Mouse (Mus musculus) embryonic facial prominence, embryonic 15.5 days (tissue): ENCODE measurements around the gene Otop3. TPM values are rescaled to one million over a fixed set of nuclear protein-coding genes. Genes with fewer than 3 reads are reported as not detected.
"Not testable (repeated sequence)": the region's sequence is repeated elsewhere in the genome, so short reads cannot be mapped to it uniquely, and the experiment has no call there.

Experiments
- ATAC-seq: fragments of 200-750 bp; cut with Nextera tagmentation; 2 replicates; pipeline ENCODE4 v1.8.0; 2017; ENCODE audit warnings: low read depth, moderate TSS enrichment; ENCODE audit not compliant: insufficient number of reproducible peaks, low FRiP score, low TSS enrichment
- H3K27ac ChIP-seq: fragments of 300-500 bp; sonication (generic); replicated peaks from 2 replicates; pipeline ENCODE4 v1.5.1; 2015; ENCODE audit warnings: mild to moderate bottlenecking, inconsistent platforms
- H3K27me3 ChIP-seq: fragments of 300-500 bp; sonication (generic); 2 replicates; pipeline ENCODE4 v1.6.1; 2015; ENCODE audit warnings: inconsistent platforms
- H3K36me3 ChIP-seq: fragments of 300-500 bp; sonication (generic); 2 replicates; pipeline ENCODE4 v1.6.1; 2015; ENCODE audit warnings: mild to moderate bottlenecking, inconsistent platforms
- H3K4me1 ChIP-seq: fragments of 300-500 bp; sonication (generic); 2 replicates; pipeline ENCODE4 v1.6.1; 2015; ENCODE audit warnings: inconsistent platforms
- H3K4me2 ChIP-seq: fragments of 300-500 bp; sonication (generic); replicated peaks from 2 replicates; pipeline ENCODE4 v1.6.1; 2015; ENCODE audit warnings: mild to moderate bottlenecking, inconsistent platforms
- H3K4me3 ChIP-seq: fragments of 300-500 bp; sonication (generic); replicated peaks from 2 replicates; pipeline ENCODE4 v1.5.1; 2015; ENCODE audit warnings: mild to moderate bottlenecking, inconsistent platforms
- H3K9ac ChIP-seq: fragments of 300-500 bp; sonication (generic); 2 replicates; pipeline ENCODE4 v1.6.1; 2015; ENCODE audit warnings: inconsistent platforms
- H3K9me3 ChIP-seq: fragments of 300-500 bp; sonication (generic); replicated peaks from 2 replicates; pipeline ENCODE4 v1.6.1; 2016; ENCODE audit warnings: inconsistent platforms
- WGBS: fragments of 180-500 bp; shearing (Covaris S2); methylation state at CpG from one replicate; pipeline ENCODE4 v1.1.7; 2015; 5-methylcytosine and 5-hydroxymethylcytosine counted together
- polyA plus RNA-seq: library from polyadenylated mRNA; unstranded; fragments of >200 nt; fragmentation: Nextera tagmentation; extraction: Ambion mirVana; gene quantifications from 2 replicates; pipeline ENCODE4 v1.2.1, GENCODE M21; 2015

Otop3 gene
- polyA plus RNA-seq, 1 experiment from 2014 or later, result 0.24 TPM

- ATAC-seq, result no peak
- Histone ChIP-seq H3K4me2 (no peak overlapping the region), H3K27me3 (peaks cover 37% of the 10 kb centered on the region), H3K9me3 (no peaks in the 10 kb centered on the region), H3K27ac (no peak overlapping the region), H3K9ac (no peak overlapping the region), H3K4me1 (peaks cover 26% of the 10 kb centered on the region), H3K36me3 (no peaks in the 10 kb centered on the region), H3K4me3 (no peak overlapping the region)
- 77% methylated on average over 7 of the region's 7 CpGs for WGBS
Observed at GRCm38 (mm10) chr11:115377854-115378253, 43.3 kb downstream of the Otop3 start.

- H3K27me3 ChIP-seq, result 0 out of 2 replicates have a peak, but pooled peaks cover 5% of the 10 kb centered on the region
- H3K4me3 ChIP-seq, result peak overlapping the region; percentile 78
- peak overlapping the region; percentile 74; the same call in 1 of the 2 replicates for H3K9ac ChIP-seq
- no peaks in the 10 kb centered on the region for H3K36me3 ChIP-seq
- peak overlapping the region; percentile 85 for H3K4me2 ChIP-seq
- H3K4me1 ChIP-seq, result peaks cover 36% of the 10 kb centered on the region
- no peaks in the 10 kb centered on the region for H3K9me3 ChIP-seq
- no peak for ATAC-seq
- H3K27ac ChIP-seq, result peak overlapping the region; percentile 66
- WGBS, result 11% methylated on average over 9 of the region's 9 CpGs
Observed at GRCm38 (mm10) chr11:115381276-115381675, 46.7 kb downstream of the Otop3 start.

GRCm38 (mm10) chr11:115381743-115382539 is 47.4 kb downstream of the Otop3 start, which contains the start of gene Cdr2l:
TSS of gene Cdr2l (plus strand) at chr11:115381916.
- Histone ChIP-seq H3K9ac (peak within 1 kb of the TSS; percentile 74), H3K4me2 (peak within 1 kb of the TSS; percentile 85), H3K36me3 (no peaks in the 10 kb centered on the region), H3K9me3 (no peaks in the 10 kb centered on the region), H3K4me1 (peaks cover 36% of the 10 kb centered on the region), H3K27me3 (0 out of 2 replicates have a peak, but pooled peaks cover 1% of the 10 kb centered on the region), H3K4me3 (peak within 1 kb of the TSS; percentile 78), H3K27ac (peak within 1 kb of the TSS; percentile 84)
- under 1% methylated on average over 76 of the region's 76 CpGs for WGBS
- peak; percentile 90 for ATAC-seq

- H3K9me3 ChIP-seq, result no peaks in the 10 kb centered on the region
- peak overlapping the region; percentile 84; the same call in 1 of the 2 replicates for H3K27ac ChIP-seq
- no peak for ATAC-seq
- H3K4me1 ChIP-seq, result peaks cover 36% of the 10 kb centered on the region
- H3K4me3 ChIP-seq, result peak overlapping the region; percentile 78
- H3K9ac ChIP-seq, result peak overlapping the region; percentile 74
- 15% methylated on average over 5 of the region's 5 CpGs for WGBS
- peak overlapping the region; percentile 85 for H3K4me2 ChIP-seq
- no peaks in the 10 kb centered on the region for H3K36me3 ChIP-seq
- no peaks in the 10 kb centered on the region for H3K27me3 ChIP-seq
Observed at GRCm38 (mm10) chr11:115382891-115383290, 48.4 kb downstream of the Otop3 start.

- no peaks in the 10 kb centered on the region; the same call in 1 of the 2 replicates for H3K36me3 ChIP-seq
- no peak overlapping the region for H3K9ac ChIP-seq
- H3K4me1 ChIP-seq, result peaks cover 36% of the 10 kb centered on the region
- 0 out of 2 replicates have a peak overlapping the region, but pooled peaks have one; percentile 78 for H3K4me3 ChIP-seq
- no peaks in the 10 kb centered on the region for H3K27me3 ChIP-seq
- no peaks in the 10 kb centered on the region for H3K9me3 ChIP-seq
- no peak for ATAC-seq
- 26% methylated on average over 16 of the region's 16 CpGs for WGBS
- H3K4me2 ChIP-seq, result peak overlapping the region; percentile 85
- H3K27ac ChIP-seq, result peak overlapping the region; percentile 13; the same call in 1 of the 2 replicates
Observed at GRCm38 (mm10) chr11:115383701-115384474, 49.4 kb downstream of the Otop3 start.

- H3K27me3 ChIP-seq, result no peaks in the 10 kb centered on the region
- H3K36me3 ChIP-seq, result no peaks in the 10 kb centered on the region; the same call in 1 of the 2 replicates
- H3K9ac ChIP-seq, result no peak overlapping the region
- peaks cover 36% of the 10 kb centered on the region for H3K4me1 ChIP-seq
- WGBS, result 69% methylated on average over 5 of the region's 5 CpGs
- no peak overlapping the region for H3K4me3 ChIP-seq
- H3K9me3 ChIP-seq, result no peaks in the 10 kb centered on the region
- H3K27ac ChIP-seq, result no peak overlapping the region
- H3K4me2 ChIP-seq, result no peak overlapping the region
- ATAC-seq, result no peak
Observed at GRCm38 (mm10) chr11:115384587-115384986, 50.1 kb downstream of the Otop3 start.

- not testable (repeated sequence) for H3K4me2 ChIP-seq, H3K4me3 ChIP-seq, ATAC-seq, H3K27ac ChIP-seq, H3K9ac ChIP-seq, H3K9me3 ChIP-seq, H3K27me3 ChIP-seq
- 85% methylated on average over 3 of the region's 3 CpGs for WGBS
- peaks cover 12% of the 10 kb centered on the region for H3K36me3 ChIP-seq
- peaks cover 31% of the 10 kb centered on the region for H3K4me1 ChIP-seq
Observed at GRCm38 (mm10) chr11:115386859-115387258, 52.3 kb downstream of the Otop3 start.

- Histone ChIP-seq H3K4me1 (no peaks in the 10 kb centered on the region), H3K27me3 (no peaks in the 10 kb centered on the region), H3K9ac (no peak overlapping the region), H3K36me3 (peaks cover 52% of the 10 kb centered on the region), H3K4me3 (no peak overlapping the region), H3K27ac (no peak overlapping the region), H3K4me2 (no peak overlapping the region), H3K9me3 (no peaks in the 10 kb centered on the region)
- ATAC-seq, result no peak
- WGBS, result 91% methylated on average over 7 of the region's 7 CpGs
Observed at GRCm38 (mm10) chr11:115391358-115391757, 56.8 kb downstream of the Otop3 start.

- no peak overlapping the region for H3K4me3 ChIP-seq
- H3K9ac ChIP-seq, result no peak overlapping the region
- no peak overlapping the region for H3K27ac ChIP-seq
- H3K9me3 ChIP-seq, result no peaks in the 10 kb centered on the region
- no peaks in the 10 kb centered on the region for H3K4me1 ChIP-seq
- H3K4me2 ChIP-seq, result no peak overlapping the region
- ATAC-seq, result no peak
- WGBS, result 70% methylated on average over 34 of the region's 34 CpGs
- peaks cover 53% of the 10 kb centered on the region for H3K36me3 ChIP-seq
- no peaks in the 10 kb centered on the region for H3K27me3 ChIP-seq
Observed at GRCm38 (mm10) chr11:115393721-115394325, 59.3 kb downstream of the Otop3 start.
